Mouse (Mus musculus): ENCODE measurements around the gene R3hdm1.

DNA sequence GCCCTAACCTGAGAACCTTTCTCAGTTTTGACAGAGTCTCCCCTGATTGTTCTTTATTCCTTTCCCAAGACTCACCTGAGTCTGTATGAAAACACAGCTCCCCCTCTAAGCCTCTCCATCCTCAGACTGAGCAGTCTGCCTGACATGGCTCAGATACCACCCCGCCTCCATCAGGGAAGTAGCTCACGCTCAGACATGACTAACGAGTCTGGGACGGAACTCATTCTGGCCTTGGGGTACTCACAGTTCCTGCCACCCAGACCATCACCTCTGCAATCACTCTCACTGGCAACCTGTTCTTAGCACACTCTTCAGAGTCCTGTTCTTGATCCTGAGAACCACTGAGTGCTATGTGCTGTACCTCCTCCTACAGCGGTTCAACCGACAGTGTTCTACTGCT lies 38.4 kb upstream of the R3hdm1 start:
- no peak for TF ChIP-seq MEF2A (IDR thresholded peaks at IDR 0.05; ENCODE audit: borderline replicate concordance, low read depth, low read length)
- no peak for TF ChIP-seq HCFC1 (IDR thresholded peaks at IDR 0.05; ENCODE audit: low read depth, low read length)
- TF ChIP-seq CTCF (conservative IDR thresholded peaks at IDR 0.05 in 1 of 2, IDR thresholded peaks at IDR 0.05 in 1 of 2; ENCODE audit: low read depth in 2 of 2, low read length in 2 of 2), result no peak
- no peak for TF ChIP-seq NRF1 (IDR thresholded peaks at IDR 0.05; ENCODE audit: low read depth, low read length)
- no peak for TF ChIP-seq POLR2A (IDR thresholded peaks at IDR 0.05; ENCODE audit: low read depth, low read length)
- no peak for TF ChIP-seq ZNF384 (IDR thresholded peaks at IDR 0.05; ENCODE audit: low read depth, low read length)
- TF ChIP-seq MYC (IDR thresholded peaks at IDR 0.05; ENCODE audit: low read depth, low read length), result no peak
- TF ChIP-seq E2F4 (IDR thresholded peaks at IDR 0.05; ENCODE audit: insufficient replicate concordance, low read depth, low read length), result no peak
- no peak for TF ChIP-seq CHD2 (IDR thresholded peaks at IDR 0.05; ENCODE audit: low read length)
- TF ChIP-seq NELFE (IDR thresholded peaks at IDR 0.05; ENCODE audit: low read depth, low read length), result no peak
- TF ChIP-seq MAX (IDR thresholded peaks at IDR 0.05; ENCODE audit: low read length), result no peak
- no peak for TF ChIP-seq USF1 (IDR thresholded peaks at IDR 0.05; ENCODE audit: low read depth, low read length)
- no peak for TF ChIP-seq ZC3H11A (IDR thresholded peaks at IDR 0.05; ENCODE audit: low read depth, low read length)
- TF ChIP-seq ETS1 (conservative IDR thresholded peaks at IDR 0.05; ENCODE audit: low read depth, low read length), result no peak
